Mouse (Mus musculus) lung, embryonic 15.5 days (tissue): ENCODE measurements at regions not wholly inside any gene's neighbourhood (a gene's known extent, or its start where the extent isn't known, plus 50 kb on each side); places are given as distances from the start of the nearest gene placed in this dataset.

Source experiments
- ATAC-seq: fragments of 200-750 bp; cut with Nextera tagmentation; 2 replicates; pipeline ENCODE4 v1.8.0; 2017; ENCODE audit warnings: moderate number of reproducible peaks, borderline replicate concordance; ENCODE audit not compliant: low FRiP score, low TSS enrichment; ENCODE audit errors: extremely low read depth
- H3K27ac ChIP-seq: fragments of 300-500 bp; sonication (generic); 2 replicates; pipeline ENCODE4 v1.5.1; 2015; ENCODE audit warnings: moderate library complexity, mild to moderate bottlenecking, inconsistent platforms
- H3K27me3 ChIP-seq: fragments of 300-500 bp; sonication (generic); 2 replicates; pipeline ENCODE4 v1.6.1; 2015; ENCODE audit warnings: inconsistent platforms
- H3K36me3 ChIP-seq: fragments of 300-500 bp; sonication (generic); 2 replicates; pipeline ENCODE4 v1.6.1; 2015; ENCODE audit warnings: inconsistent platforms
- H3K4me1 ChIP-seq: fragments of 300-500 bp; sonication (generic); 2 replicates; pipeline ENCODE4 v1.6.1; 2015; ENCODE audit warnings: inconsistent platforms
- H3K4me2 ChIP-seq: fragments of 300-500 bp; sonication (generic); 2 replicates; pipeline ENCODE4 v1.6.1; 2015; ENCODE audit warnings: inconsistent platforms, mild to moderate bottlenecking, moderate library complexity
- H3K4me3 ChIP-seq: fragments of 300-500 bp; sonication (generic); 2 replicates; pipeline ENCODE4 v1.5.1; 2015; ENCODE audit warnings: mild to moderate bottlenecking, inconsistent platforms
- H3K9ac ChIP-seq: fragments of 300-500 bp; sonication (generic); 2 replicates; pipeline ENCODE4 v1.6.1; 2015; ENCODE audit warnings: inconsistent platforms
- H3K9me3 ChIP-seq: fragments of 300-500 bp; sonication (generic); 2 replicates; pipeline ENCODE4 v1.6.1; 2016; ENCODE audit warnings: inconsistent platforms
- WGBS: fragments of 180-500 bp; shearing (Covaris S2); methylation state at CpG from one replicate; pipeline ENCODE4 v1.1.7; 2015; 5-methylcytosine and 5-hydroxymethylcytosine counted together

DNA sequence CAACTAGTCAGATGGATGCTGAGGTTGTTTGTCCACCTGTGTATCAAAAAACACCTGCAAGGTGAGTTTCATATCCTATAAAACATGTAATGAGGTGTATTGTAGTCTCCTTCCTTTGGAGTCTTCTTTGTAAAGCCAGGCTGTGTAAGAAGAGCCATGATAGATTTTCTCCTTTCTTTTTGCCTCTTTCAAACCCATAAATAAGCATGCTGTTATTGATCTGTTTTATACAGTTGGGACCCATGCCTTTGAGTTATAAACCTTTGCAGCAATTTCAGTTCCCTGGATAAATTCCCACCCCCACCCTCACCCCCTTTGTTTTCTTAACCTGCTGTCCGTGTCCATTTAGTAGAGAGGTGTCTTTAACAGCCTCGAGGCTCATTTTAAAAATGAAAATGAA is 131.0 kb upstream of the Rgs17 start:
- 43% methylated on average over 2 of the region's 2 CpGs for WGBS
- Histone ChIP-seq H3K9me3 (no peaks in the 10 kb centered on the region), H3K36me3 (no peaks in the 10 kb centered on the region), H3K27ac (no peak overlapping the region), H3K4me3 (no peak overlapping the region), H3K27me3 (no peaks in the 10 kb centered on the region), H3K4me2 (no peak overlapping the region), H3K9ac (no peak overlapping the region), H3K4me1 (no peaks in the 10 kb centered on the region)
- ATAC-seq = no peak

GRCm38 (mm10) chr10:6043358-6043757 is 121.2 kb upstream of the Rgs17 start:
- H3K27me3 ChIP-seq = no peaks in the 10 kb centered on the region
- no peak overlapping the region for H3K9ac ChIP-seq
- no peak overlapping the region for H3K4me3 ChIP-seq
- H3K36me3 ChIP-seq = no peaks in the 10 kb centered on the region
- no peak overlapping the region for H3K27ac ChIP-seq
- no peak for ATAC-seq
- H3K9me3 ChIP-seq = no peaks in the 10 kb centered on the region
- H3K4me2 ChIP-seq = no peak overlapping the region
- 51% methylated on average over 5 of the region's 5 CpGs for WGBS
- no peaks in the 10 kb centered on the region for H3K4me1 ChIP-seq

GRCm38 (mm10) chr10:6039771-6040170 is 117.6 kb upstream of the Rgs17 start:
- 33% methylated on average over 4 of the region's 4 CpGs for WGBS
- ATAC-seq = peak; percentile 77

GRCm38 (mm10) chr10:6035792-6036487 is 113.7 kb upstream of the Rgs17 start:
- H3K4me2 ChIP-seq = peak overlapping the region; percentile 24
- no peak overlapping the region for H3K27ac ChIP-seq
- H3K4me1 ChIP-seq = peaks cover 6% of the 10 kb centered on the region; the same call in 1 of the 2 replicates
- 0 out of 2 replicates have a peak, but pooled peaks have one; percentile 55 for ATAC-seq
- no peaks in the 10 kb centered on the region for H3K9me3 ChIP-seq
- H3K27me3 ChIP-seq = no peaks in the 10 kb centered on the region
- 20% methylated on average over 25 of the region's 25 CpGs for WGBS
- no peak overlapping the region for H3K9ac ChIP-seq
- H3K4me3 ChIP-seq = no peak overlapping the region
- no peaks in the 10 kb centered on the region for H3K36me3 ChIP-seq

More at GRCm38 (mm10) chr10:6039771-6040170, 117.6 kb upstream of the Rgs17 start:
- H3K27me3 ChIP-seq = no peaks in the 10 kb centered on the region
- H3K9ac ChIP-seq = no peak overlapping the region
- peak overlapping the region; percentile 13; the same call in 1 of the 2 replicates for H3K27ac ChIP-seq
- H3K9me3 ChIP-seq = no peaks in the 10 kb centered on the region
- H3K36me3 ChIP-seq = no peaks in the 10 kb centered on the region
- H3K4me2 ChIP-seq = no peak overlapping the region
- peaks cover 6% of the 10 kb centered on the region; the same call in 1 of the 2 replicates for H3K4me1 ChIP-seq
- no peak overlapping the region for H3K4me3 ChIP-seq

- ATAC-seq = no peak
- no peaks in the 10 kb centered on the region for H3K36me3 ChIP-seq
- WGBS = 72% methylated on average over 4 of the region's 4 CpGs
Measured at GRCm38 (mm10) chr10:6032469-6032868, 110.3 kb upstream of the Rgs17 start.

DNA sequence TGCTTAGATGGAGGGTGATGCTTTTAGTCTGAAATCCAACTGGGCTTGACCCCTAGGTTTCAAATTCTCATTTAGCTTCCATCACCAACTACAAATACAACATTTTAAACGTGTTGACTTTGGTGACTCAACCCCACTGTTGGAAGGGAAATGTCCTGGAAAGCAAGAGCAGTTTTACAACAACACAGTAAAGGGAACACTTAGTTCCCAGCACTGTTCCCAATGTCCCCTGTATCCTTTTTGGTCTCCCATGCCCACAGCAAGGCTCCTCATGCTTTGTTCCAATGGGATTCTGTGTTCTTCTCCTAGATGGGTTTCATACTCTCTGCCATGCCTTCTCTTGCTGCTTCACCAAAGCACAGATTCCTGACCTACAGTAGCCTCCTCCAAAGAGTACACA is 105.4 kb upstream of the Rgs17 start:
- no peaks in the 10 kb centered on the region for H3K9me3 ChIP-seq
- H3K4me2 ChIP-seq = no peak overlapping the region
- ATAC-seq = no peak
- no peaks in the 10 kb centered on the region for H3K27me3 ChIP-seq
- H3K4me1 ChIP-seq = no peaks in the 10 kb centered on the region
- no peak overlapping the region for H3K4me3 ChIP-seq
- no peak overlapping the region for H3K27ac ChIP-seq
- WGBS = 48% methylated on average over 1 of the region's 1 CpGs
- H3K36me3 ChIP-seq = no peaks in the 10 kb centered on the region
- no peak overlapping the region for H3K9ac ChIP-seq

More at GRCm38 (mm10) chr10:6032469-6032868, 110.3 kb upstream of the Rgs17 start:
- Histone ChIP-seq H3K4me2 (no peak overlapping the region), H3K9me3 (no peaks in the 10 kb centered on the region), H3K27ac (no peak overlapping the region), H3K4me3 (no peak overlapping the region), H3K4me1 (peaks cover 6% of the 10 kb centered on the region; the same call in 1 of the 2 replicates), H3K27me3 (no peaks in the 10 kb centered on the region), H3K9ac (no peak overlapping the region)

DNA sequence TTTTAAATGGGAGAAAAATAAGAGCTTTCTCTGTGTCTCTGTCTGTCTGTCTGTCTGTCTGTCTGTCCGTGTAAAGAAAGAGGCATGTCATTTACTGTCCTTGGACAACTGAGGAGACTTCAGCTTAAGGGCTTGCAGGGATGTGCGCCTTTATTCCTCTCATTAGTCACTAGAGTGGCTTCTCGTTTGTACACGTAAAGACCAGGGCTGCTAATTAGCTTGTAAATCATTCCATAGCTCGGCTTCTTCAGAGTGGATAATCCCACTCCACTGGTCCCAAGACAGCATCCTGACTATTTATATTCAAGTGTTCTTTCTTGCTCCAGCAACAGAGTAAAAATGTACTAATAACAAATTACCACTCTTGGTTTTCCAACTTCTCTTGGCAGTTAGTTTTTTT is 104.1 kb upstream of the Rgs17 start:
- H3K4me1 ChIP-seq = no peaks in the 10 kb centered on the region
- no peaks in the 10 kb centered on the region for H3K9me3 ChIP-seq
- 71% methylated on average over 5 of the region's 5 CpGs for WGBS
- no peak for ATAC-seq
- H3K27ac ChIP-seq = no peak overlapping the region
- no peaks in the 10 kb centered on the region for H3K27me3 ChIP-seq
- H3K36me3 ChIP-seq = no peaks in the 10 kb centered on the region
- H3K9ac ChIP-seq = no peak overlapping the region
- H3K4me2 ChIP-seq = no peak overlapping the region
- no peak overlapping the region for H3K4me3 ChIP-seq

- 69% methylated on average over 2 of the region's 2 CpGs for WGBS
- no peak for ATAC-seq
Measured at GRCm38 (mm10) chr10:6022609-6023283, 100.5 kb upstream of the Rgs17 start.

GRCm38 (mm10) chr10:6020944-6021684 is 98.9 kb upstream of the Rgs17 start:
- H3K27me3 ChIP-seq = no peaks in the 10 kb centered on the region
- no peak overlapping the region for H3K9ac ChIP-seq
- ATAC-seq = peak; percentile 11; the same call in 1 of the 2 replicates
- H3K27ac ChIP-seq = no peak overlapping the region
- no peak overlapping the region for H3K4me3 ChIP-seq
- H3K4me2 ChIP-seq = no peak overlapping the region
- no peaks in the 10 kb centered on the region for H3K9me3 ChIP-seq
- 43% methylated on average over 9 of the region's 9 CpGs for WGBS
- H3K4me1 ChIP-seq = no peaks in the 10 kb centered on the region
- H3K36me3 ChIP-seq = no peaks in the 10 kb centered on the region

More at GRCm38 (mm10) chr10:6022609-6023283, 100.5 kb upstream of the Rgs17 start:
- no peak overlapping the region for H3K9ac ChIP-seq
- H3K4me1 ChIP-seq = no peaks in the 10 kb centered on the region
- no peaks in the 10 kb centered on the region for H3K36me3 ChIP-seq
- H3K27me3 ChIP-seq = no peaks in the 10 kb centered on the region
- no peak overlapping the region for H3K4me3 ChIP-seq
- H3K4me2 ChIP-seq = no peak overlapping the region
- H3K27ac ChIP-seq = no peak overlapping the region
- H3K9me3 ChIP-seq = no peaks in the 10 kb centered on the region

DNA sequence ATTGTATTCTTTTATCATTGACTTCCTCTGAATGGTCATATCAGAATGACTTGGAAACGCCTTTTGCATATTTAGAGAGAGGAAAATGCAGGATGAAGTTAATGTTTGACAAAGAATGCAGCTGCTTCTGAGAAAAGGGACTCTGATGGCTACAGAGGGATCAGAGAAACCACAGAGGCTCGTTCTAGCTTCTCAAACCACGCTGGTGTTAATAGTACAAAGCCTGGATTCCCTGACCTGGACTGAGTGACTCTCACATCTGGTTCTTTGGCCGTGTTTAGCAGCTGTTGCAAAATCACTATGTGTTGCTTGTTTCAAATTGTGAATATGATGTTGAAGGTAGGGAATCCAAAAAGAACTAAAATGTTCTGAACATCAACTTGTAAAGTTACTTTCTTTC is 91.5 kb upstream of the Rgs17 start:
- H3K9me3 ChIP-seq = no peaks in the 10 kb centered on the region
- no peak overlapping the region for H3K9ac ChIP-seq
- no peaks in the 10 kb centered on the region for H3K36me3 ChIP-seq
- no peak overlapping the region for H3K27ac ChIP-seq
- 53% methylated on average over 4 of the region's 4 CpGs for WGBS
- no peak overlapping the region for H3K4me3 ChIP-seq
- ATAC-seq = no peak
- H3K4me1 ChIP-seq = no peaks in the 10 kb centered on the region
- no peak overlapping the region for H3K4me2 ChIP-seq
- no peaks in the 10 kb centered on the region for H3K27me3 ChIP-seq

DNA sequence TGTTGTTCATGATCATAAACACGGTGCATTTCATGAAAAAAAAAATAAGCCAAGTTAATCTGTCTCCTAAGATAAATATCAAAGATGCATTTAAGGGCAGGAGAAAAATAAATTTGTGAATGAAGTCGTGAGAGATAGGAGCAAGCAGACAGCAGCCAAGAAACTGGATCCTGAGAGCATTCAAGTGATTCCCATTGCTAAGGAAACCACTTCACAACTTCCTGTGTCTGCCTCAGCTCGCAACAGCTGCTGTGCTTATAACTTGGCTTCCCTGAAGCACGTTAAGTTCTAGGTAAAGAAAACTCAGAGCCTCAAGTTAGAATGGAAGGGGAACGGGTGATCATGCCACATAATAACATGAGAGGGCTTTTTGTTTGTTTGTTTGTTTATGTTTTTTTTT is 89.3 kb upstream of the Rgs17 start:
- H3K9me3 ChIP-seq = no peaks in the 10 kb centered on the region
- no peak overlapping the region for H3K27ac ChIP-seq
- no peaks in the 10 kb centered on the region for H3K4me1 ChIP-seq
- H3K27me3 ChIP-seq = no peaks in the 10 kb centered on the region
- ATAC-seq = no peak
- H3K4me2 ChIP-seq = no peak overlapping the region
- no peaks in the 10 kb centered on the region for H3K36me3 ChIP-seq
- no peak overlapping the region for H3K9ac ChIP-seq
- 25% methylated on average over 5 of the region's 5 CpGs for WGBS
- no peak overlapping the region for H3K4me3 ChIP-seq

DNA sequence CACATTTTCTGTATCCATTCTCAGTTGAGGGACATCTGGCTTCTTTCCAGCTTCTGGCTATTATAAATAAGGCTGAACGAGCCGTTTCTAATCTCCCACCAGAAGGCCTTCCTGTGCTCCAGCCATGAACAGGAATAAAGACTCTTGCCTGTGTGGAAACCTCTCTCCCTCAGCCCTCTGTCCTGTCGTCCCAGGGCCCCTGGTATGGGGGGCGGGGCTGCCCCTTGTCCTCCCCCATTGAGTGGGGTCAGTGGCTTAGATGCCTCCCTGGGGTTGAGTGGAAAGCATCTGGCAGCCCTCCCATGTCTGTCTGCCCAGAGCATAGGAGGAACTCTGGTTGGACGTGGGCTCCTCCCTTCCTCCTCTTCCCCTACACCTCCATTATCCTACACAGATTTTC is 88.8 kb upstream of the Rgs17 start:
- Histone ChIP-seq H3K36me3 (no peaks in the 10 kb centered on the region), H3K4me1 (no peaks in the 10 kb centered on the region), H3K27me3 (no peaks in the 10 kb centered on the region), H3K4me3 (no peak overlapping the region), H3K9me3 (no peaks in the 10 kb centered on the region), H3K4me2 (no peak overlapping the region), H3K27ac (no peak overlapping the region), H3K9ac (no peak overlapping the region)
- peak; percentile 75 for ATAC-seq
- WGBS = 20% methylated on average over 5 of the region's 5 CpGs
